Mouse (Mus musculus) A20 (cell line): ENCODE measurements around the gene Pla2g1b.
A peak's percentile ranks its signal among the peaks of the same experiment; 100 is the strongest.

Experiments used
- DNase-seq: peaks from one replicate; pipeline ENCODE4 v3.0.0-alpha.2; 2011; ENCODE audit warnings: low read depth, low spot score

Gene Pla2g1b

DNA sequence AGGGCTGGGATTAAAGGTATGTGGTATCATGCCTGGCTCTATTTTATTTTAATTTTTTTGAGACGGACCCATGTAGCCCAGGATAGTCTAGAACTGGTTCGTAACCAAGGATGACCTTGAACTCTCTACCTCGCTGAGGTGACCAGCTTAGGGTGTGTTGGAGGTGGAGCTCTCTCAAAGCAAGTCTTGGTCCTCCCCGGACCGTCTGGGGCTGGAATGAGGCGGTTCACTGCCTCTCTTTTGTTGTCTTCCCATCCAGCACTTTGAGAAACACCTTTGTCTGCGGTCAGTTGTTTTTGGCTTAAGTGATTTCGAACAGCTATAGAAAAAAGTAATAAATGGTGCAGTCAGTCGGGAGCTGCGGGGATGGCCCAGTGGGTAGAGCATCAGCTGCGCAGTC is 21.9 kb upstream of the Pla2g1b start:
- DNase-seq, result no peak

DNA sequence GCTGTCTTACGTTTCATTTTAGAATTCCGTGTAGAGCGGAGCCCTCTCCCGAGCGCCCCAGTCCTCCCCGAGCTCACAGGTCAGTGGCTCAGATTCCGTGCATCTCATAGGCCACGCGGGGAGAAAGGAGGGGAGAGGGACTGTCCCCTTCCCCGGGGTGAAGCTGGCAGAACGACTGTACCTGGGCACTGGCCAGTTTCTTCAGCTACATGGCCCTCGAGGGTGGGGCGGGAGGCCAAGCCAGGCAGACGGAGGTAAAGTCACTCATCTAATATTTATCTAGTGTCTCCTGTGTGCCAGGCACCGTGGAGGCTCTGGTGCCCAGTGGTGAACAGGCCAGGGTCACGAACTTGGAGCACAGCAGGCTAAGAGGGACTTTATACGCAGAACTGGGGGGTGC is 19.0 kb upstream of the Pla2g1b start:
- no peak for DNase-seq

DNA sequence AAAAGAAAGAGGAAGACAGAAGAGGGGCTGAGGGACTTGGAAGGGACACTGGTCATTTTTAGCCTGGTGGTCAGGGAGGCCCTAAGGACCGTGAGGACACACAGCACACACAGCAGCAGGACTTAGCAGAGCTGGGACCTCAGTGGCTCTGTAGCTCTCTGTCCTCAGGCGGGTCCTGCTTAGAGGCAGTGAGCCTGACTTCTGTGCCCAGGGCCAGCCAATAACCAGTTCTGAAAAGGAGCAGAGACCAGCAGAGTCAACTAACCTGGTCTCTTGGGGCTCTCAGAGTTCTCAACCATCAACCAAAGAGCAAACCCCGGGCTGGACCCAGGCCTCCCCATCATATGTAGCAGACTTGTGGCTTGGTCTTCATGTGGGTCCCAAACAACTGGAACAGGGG is 16.8 kb upstream of the Pla2g1b start:
- DNase-seq, result no peak

DNA sequence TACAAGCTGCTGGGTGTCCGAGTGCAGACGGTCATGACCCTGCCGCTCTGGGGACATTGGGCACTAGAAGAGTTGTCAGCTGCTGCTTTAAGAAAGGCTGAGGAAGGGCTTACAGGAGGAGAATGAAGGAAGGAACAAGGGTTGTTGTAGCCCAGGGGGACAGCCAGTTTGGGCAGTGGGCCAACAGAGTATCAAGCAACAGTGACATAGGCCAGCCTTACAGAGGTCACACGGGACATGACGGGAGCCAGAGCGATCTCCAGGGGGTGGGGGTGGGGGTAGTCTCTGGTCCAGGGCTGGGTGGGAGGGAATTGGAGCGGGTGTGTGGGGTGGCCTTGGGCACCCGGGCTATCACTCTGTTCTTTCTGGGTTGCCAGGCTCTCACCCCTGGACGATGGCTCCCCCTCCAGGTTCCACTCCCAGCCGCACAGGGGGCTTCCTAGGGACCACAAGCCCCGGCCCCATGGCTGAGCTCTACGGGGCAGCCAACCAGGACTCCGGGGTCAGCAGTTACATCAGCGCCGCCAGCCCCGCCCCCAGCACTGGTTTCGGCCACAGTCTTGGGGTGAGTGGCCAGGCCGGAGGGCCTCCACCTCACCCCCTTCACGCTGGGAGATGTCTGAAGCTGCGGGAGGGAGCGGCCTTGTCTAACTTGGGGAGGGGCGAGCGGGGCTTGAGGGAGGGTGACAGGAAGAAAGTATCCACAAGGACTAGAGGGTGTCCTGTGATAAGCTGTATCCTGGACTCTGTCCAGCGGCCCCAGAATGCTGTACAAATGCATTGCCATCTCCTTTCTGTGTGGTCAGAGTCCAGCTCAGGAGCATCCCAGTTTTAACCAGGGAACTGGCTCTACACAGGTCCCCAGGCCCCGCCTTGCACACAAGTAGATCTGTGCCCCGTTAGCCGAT is 15.4 kb upstream of the Pla2g1b start:
- no peak for DNase-seq

DNA sequence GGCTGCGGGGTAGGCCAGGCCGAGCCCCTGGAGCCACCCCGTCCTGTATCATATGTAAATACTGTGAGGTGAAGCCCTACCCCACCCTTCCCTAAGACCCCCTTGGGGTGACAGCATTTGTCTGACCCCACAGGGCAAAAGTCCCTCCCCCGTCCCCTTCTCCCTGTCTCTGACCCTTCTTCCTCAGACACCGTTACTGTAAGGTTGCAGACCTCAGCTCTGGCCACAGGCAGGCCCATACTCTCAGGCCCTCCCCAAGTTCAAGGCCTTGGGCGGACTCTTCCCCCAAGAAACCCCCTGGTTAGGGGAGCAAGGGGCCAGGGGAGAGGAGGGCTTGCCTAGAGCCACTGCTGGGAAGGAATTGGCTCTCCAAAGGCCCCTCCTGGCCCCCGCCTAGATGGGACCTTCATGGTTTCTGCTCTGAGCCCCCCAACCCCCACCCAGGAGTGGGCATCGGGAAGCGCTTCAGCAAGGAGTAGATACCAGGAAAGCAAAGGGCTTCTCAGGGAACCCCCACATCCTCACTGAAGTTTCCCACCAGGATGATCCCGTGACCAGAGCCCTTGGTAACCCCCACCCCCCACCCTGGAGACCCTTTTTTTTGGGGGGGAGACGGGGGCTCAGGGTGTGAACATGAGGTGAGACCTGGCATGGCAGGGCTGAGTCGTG is 11.5 kb upstream of the Pla2g1b start:
- no peak for DNase-seq

DNA sequence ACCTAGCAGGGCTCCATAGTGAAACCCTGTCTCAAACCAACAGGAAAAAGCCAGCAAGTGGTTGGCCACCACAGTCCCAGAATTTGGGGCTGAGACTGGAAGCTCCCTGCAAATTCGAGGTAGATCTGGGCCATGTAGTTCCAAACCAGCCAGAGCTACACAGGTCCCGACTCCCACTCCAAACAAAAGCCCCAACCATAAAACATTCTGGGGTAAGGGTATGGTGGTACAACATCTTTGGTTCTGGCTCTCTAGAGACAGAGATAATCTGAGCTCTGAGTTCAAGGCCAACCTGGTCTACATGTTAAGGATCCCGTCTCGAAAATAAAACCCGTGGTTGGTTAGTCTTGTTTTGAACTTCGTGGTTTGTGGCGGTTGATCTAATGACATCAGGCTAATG is 10.2 kb upstream of the Pla2g1b start:
- no peak for DNase-seq

DNA sequence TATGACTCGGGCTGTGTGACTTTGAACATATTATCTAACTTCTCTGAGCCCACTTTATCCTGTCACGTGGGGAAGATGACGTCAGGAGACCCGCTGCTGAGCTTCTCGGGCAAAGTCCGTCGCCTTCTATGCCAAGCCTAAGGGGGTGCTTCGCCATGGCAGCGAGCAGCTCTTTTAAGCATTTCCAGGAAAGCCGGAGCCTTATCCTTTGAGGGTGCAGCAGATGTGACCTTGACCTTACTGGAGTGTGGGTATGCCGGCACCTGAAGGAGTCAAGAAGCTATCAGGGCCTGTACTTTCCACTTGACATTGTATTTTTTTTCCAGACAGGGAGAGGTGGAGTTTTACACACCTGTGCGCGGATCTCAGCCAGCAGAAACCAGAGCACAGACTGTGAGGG is 7.1 kb upstream of the Pla2g1b start:
- no peak for DNase-seq

DNA sequence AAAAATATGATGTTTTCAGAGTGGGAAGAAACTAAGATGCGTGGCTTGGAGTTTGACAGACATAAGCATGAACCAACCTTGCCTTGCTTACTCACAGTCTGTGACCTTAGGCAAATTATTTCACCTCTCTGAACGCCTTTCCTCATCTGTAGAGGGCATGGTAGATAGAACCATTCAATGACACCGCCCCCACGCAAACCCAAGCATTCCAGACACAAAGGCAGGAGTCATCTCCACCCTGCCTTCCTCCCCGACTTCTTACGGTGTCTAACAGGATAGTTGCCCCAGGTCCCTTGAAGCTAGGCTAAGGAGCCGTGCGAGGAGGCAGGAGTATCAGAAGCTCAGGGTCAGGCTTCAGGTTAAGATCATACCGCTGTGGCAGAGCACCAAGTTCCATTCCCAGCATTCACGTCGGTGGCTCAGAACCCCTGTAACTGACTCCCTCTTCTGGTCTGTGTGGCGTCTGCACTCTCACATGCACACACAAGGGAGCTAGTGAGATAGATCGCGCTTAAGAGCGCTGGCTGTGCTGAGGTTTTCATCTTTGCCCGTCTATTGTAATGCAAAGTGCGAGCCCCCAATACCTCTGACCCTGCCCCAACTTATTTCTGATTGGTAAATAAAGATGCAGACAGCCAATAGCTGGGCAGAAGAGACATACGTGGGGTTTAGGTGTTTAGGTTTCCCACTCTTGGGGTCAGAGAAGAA is 1.5 kb upstream of the Pla2g1b start:
- no peak for DNase-seq

DNA sequence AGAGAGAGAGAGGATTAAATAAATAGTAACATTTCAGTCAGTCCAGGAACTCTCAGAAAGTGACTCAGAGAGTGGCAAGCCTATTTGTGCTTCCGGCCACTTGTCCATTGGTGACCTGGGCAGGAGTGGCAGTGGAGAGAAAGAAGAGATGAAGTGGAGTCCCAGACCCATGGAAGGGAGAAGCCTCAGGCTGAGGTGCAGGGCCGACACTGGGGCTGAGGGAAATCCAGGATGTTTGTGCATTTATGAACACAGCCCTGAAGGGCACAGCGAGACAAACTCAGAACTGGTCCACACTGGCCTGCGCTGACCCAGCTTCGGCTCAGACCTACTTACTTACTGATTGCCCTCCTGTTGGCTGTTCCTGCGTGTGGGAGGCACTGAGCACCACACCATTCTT is 3.7 kb downstream of the Pla2g1b start:
- DNase-seq, result no peak

DNA sequence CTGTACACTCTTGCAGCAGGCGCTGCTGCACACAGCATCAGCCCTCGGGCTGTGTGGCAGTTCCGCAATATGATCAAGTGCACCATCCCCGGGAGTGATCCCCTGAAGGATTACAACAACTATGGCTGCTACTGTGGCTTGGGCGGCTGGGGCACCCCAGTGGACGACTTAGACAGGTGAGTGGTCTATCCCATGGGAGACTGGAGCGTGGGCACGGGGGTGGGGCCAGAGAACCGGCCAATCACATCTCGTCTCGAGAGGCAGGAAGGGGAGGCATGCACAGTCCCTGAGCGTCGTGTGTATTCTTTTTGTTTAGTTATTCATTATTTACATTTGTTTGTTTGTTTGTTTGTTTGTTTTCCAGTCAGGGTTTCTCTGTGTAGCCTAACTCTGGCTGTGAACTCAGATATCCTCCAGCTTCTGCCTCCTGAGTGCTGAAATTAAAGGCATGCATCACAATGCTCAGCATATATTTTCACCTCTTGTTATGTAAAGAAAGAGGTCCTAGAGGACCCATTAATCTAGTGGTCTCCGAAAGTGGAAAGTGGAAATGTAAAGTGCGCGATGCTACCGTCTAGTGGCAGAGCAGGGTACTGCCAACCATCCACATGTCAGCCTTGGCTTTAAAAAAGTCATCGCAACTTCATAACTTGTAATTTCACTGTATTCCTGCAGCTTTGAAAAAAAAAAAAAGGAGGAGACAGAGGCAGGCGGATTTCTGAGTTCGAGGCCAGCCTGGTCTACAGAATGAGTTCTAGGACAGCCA is 4.9 kb downstream of the Pla2g1b start:
- DNase-seq, result peak; percentile 65

DNA sequence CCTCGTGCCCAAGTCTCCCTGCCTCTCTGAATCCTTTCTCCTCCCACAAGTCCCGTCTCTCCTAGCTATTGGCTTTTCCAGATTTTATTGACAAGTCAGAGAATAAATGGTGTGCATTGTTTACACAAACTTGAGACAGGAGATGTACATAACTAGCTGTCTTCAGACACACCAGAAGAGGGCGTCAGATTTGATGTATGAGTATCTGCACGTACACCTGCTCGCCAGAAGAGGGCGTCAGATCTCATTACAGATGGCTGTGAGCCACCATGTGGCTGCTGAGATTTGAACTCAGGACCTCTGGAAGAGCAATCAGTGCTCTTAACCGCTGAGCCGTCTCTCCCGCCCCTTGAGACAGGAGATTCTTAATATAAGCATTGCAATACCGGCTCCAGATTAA is 7.1 kb downstream of the Pla2g1b start:
- DNase-seq, result peak; percentile 63

DNA sequence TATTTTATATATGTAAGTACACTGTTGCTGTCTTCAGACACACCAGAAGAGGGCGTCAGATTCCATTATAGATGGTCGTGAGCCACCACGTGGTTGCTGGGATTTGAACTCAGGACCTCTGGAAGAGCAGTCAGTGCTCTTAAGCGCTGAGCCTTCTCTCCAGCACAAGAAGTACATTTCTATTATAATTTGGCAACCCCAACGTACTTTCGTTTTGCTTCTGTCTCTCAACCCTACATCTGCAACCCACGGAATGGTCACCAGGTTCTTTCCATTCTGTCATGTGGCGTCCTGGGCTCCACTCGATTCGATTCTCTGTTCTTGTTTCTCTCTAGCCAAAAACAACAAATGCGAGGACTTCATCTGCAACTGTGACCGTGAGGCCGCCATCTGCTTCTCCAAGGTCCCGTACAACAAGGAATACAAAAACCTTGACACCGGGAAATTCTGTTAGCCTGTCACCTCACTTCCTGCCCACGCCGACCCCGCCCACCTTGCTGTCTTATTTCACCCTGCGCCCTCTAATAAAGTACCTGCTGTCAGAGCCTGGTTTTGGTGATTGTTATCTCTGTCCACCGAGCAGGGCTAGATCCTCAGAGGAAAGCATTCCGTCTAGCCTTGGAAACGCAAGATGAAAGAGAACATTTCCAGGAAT is 8.2 kb downstream of the Pla2g1b start:
- DNase-seq, result peak; percentile 68

DNA sequence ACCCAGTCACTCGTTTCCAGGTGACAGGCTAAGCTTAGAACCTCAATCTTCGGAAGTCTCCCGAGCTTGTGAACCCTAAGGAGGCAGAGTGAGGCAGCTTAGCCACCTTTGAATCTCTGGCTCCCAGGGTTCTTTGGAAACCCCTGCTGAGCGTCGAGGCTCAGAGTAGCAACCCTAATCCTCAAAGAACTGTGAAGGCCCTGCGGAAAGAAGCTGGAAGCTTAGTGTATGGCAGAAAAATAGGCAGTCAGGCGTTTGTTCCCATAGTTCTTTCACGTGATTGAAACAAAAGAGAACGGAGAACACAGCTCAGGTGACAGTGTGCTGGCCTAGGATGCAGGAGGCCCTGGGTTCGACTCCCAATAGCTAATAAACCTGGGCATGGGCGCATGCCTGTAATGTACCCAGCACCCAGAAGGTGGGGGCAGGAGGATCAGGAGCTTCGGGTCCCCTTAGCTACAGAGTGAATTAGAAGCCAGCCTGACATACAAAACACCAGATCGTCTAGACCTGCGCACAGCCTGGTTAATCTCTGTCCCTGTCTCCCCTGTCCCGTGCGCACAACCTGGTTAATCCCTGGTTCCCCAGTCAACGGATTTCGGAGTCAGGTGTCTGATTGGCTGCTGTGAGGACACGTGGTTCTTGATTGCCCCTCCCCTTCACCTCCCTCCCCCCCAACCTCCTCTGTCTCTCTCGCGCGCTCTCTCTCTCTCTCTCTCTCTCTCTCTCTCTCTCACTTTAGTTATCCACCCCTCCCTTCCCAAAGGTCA is 9.5 kb downstream of the Pla2g1b start:
- peak; percentile 28 for DNase-seq

DNA sequence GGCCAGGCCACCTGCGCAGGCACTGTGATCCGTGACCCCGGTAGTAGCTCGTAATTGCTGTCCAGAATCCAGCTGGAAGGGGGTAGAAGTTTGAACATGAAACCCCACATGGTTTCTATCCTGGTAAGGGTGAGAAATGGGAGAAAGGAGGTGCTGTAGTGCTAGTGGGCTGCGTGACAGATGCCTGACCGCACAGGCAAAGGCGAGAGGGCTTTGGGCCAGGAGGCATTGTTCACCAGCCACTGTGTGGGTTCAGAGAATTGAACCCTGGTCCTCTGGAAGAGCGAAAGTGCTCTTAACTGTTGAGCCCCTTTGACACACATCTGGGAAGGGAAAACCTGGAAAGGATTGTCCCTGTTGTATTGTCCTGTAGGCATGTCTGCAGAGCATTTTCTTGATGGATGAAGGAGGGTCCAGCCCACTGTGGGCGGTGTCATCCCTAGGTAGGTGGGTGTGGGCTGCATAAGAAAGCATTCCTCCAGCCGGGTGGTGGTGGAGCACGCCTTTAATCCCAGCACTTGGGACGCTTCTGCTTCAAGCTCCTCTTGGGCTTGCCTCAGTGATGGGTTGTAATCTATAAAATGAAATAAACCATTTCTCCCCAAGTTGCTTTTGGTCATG is 10.2 kb downstream of the Pla2g1b start:
- no peak for DNase-seq

DNA sequence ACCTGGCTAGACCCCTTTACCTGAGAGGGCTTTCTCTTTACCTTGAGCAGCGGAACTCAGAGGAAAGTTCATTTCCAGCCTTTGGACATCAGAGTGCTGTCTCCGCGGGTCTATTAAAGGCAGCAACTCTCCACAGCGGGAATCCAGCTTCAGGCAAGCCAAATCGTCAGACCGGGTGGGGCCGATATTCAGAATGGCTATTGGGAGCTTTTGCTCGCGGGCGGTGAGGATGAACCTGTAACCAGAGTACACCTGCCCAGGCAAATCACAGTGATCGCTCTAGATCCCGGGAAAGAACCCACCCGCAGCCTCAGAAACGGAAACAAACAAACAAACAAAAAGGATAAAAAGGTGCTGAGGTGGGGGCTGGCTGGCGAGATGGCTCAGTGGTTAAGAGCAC is 13.5 kb downstream of the Pla2g1b start:
- DNase-seq, result no peak

DNA sequence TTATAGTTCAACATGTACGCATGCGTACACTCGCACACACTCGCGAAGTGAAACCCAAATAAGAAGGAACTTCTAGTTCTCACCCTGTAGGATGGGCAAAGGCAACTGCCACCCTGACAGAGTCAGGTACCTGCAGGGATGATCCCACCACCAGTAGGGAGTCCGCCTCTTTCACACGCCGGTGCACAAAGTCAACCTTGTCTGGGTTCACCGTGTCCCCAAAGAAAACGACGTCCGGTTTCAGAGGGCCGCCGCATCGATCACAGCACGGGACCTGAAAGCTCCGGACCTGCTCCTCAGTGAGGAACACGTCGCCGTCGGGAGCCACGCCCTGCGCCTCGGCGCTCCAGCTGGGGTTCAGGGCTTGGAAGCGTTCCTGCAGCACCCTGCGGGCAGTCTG is 14.0 kb downstream of the Pla2g1b start:
- no peak for DNase-seq

DNA sequence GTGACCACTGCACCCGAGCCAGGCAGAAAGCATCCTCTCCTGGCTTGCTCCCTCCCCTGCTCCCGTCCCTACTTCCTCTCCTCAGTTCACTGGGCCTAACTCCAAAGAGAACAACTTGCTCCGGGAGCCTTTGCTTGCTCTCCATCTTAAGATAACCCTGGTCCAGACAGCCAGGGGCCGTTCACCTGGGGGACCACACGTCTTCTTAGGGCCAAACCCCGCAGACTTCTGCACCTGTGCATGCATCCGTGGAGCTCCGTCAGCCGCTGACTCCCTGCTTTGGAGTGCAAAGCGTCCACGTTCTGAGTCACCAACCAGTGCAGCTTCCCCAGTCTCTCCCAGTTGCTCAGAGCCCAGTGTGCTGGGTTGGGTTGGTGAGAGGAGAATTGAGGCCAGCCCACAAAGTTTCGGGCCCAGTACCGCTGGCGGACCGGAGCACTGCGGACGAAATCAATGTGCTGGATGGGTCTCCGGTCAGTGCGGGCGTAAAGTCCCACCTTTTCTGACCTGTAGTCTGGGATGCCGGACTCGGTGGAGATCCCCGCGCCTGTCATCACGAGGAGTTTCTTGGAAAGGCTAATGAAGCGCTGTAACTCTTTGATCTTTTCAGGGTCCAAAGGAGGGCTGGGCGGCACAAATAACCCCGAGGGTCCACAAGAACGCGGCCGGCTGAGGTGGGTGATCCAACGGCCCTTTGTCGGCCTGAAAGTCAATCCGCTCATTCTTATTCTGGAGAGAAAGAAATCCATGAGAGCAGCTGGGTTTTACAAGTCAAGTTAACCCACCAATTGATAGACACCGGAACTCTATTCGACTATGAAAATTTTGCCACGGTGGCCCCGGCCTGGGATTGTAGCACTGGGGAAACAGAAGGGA is 16.6 kb downstream of the Pla2g1b start:
- no peak for DNase-seq

DNA sequence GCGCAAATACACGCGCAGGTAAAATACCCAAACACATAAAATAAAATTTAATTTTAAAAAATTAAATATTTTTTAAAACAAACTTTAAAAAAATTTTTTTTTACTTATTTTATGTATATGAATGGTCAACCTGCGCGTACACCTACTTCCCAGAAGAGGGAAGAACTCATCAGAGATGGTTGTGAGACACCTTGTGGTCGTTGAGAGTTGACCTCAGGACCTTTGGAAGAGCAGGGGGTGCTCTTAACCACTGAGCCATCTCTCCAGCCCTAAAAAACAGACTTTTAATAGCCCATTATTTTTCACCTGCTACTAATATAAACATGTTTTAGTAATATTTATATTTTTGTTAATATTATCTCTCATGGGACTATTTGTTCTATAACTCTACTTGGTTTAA is 17.3 kb downstream of the Pla2g1b start:
- peak; percentile 52 for DNase-seq
